Mouse (Mus musculus): Measurements from ENCODE around the gene Cdh18.
"Not testable (repeated sequence)": the region's sequence is repeated elsewhere in the genome, so short reads cannot be mapped to it uniquely, and the experiment has no call there.

Cdh18 gene

DNA sequence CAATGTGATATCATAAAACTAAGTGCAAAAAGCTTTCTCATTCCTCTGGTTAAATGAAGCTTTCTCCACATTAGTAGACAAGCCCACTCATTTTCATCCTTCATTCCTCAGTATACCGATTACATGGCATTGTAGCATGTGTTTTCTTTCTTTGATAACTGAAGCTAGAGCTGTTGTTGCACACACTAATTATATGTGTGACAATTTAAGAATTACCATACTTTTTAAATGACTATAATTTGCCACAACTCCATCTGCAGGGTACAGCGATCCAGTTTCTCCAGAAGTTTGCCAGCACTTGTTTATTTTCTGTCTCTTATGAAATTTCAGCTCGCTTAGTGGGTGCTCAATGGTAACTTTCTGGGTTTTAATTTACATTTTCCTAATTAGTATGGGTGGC, 663.2 kb downstream of the Cdh18 start:
- no peak for DNase-seq (ENCODE audit: low spot score)

DNA sequence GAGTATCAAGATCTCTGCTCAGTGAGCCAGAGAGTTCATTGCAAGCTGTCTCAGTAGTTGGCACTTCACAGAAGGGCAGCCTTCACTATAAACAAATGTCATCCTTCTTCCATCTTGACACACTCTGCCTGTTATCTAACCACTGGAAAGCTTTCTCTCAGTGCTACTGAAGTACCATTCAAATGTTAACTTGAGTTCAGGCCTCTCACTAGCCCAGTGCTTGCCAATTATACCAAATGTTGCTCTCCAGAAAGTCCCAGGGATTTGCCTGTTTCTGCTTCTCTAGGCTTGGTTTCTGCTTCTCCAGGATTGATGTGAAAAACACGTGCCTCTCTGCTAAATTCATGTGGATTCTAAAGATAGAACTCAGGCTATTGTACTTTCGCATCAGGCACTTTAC, 681.8 kb downstream of the Cdh18 start:
- DNase-seq (ENCODE audit: low spot score) = no peak

GRCm38 (mm10) chr15:23257751-23258440, 709.1 kb downstream of the Cdh18 start:
- no peak for DNase-seq (ENCODE audit: low spot score)

DNA sequence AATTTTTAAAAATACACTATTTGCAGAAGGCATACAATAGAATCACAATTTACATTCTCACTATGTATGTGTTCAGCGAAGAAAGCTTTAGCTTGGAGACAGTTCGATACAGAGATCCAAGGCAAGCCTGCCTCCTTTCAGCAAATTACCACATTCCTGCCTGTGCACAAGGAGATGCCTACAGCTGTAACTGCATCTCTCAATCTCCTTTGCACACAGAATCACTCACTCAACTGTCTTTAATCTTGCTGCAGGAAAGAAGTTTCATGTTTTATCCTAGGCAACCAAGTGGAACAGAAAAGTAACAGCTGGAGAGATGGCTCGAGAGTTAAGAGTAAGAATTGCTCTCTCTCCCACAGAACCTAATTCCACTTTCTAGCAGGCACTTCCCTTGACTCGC, 729.6 kb downstream of the Cdh18 start:
- DNase-seq (ENCODE audit: low spot score) = no peak

DNA sequence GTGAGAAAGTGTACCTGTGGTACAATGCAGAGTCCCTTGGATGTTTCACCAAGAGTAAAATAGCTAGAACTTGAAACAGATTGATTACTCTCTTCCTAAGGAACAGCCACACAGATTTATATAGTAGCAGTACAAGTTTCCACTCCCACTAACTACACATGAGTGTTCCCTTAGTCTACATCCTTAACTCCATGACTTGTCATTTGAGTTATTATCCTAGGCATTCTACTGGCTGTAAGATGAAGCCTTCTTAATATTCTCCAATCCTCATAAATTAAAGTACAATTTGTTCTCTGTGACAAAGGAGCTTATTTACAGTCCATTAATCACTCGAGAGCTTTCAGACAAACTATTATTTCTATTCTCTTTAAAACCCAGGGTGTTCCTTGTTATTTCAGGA, 756.2 kb downstream of the Cdh18 start:
- no peak for DNase-seq (ENCODE audit: low spot score)

GRCm38 (mm10) chr15:23316766-23317165, 767.9 kb downstream of the Cdh18 start:
- no peak for DNase-seq (ENCODE audit: low spot score)

GRCm38 (mm10) chr15:23317409-23317808, 768.6 kb downstream of the Cdh18 start:
- DNase-seq (ENCODE audit: low spot score) = no peak

- not testable (repeated sequence) for DNase-seq (ENCODE audit: low spot score)
Measured at GRCm38 (mm10) chr15:23340338-23340737, 791.5 kb downstream of the Cdh18 start.

DNA sequence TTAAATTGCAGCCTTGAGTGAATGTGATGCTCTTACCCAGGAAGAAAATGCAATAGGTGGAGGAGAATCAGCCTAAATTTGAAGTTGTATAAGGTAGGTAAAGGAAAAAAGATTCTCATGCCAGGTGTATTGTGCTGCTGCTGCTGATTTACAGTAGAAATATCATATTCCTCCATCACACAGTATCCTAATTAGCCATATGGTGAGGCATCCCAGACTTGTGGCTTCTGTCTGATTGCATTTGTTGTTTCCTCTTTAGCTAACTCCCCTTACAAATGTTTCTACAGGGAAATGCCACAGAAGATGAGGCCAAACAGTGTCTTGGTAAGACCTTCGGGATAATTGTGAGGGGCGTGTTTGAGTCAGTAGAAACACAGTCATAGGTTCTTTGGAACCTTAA, 802.3 kb downstream of the Cdh18 start:
- DNase-seq (ENCODE audit: low spot score) = no peak

- DNase-seq (ENCODE audit: low spot score) = no peak
Measured at GRCm38 (mm10) chr15:23366325-23366724, 817.5 kb downstream of the Cdh18 start.

GRCm38 (mm10) chr15:23367712-23368111, 818.9 kb downstream of the Cdh18 start:
- no peak for DNase-seq (ENCODE audit: low spot score)

DNA sequence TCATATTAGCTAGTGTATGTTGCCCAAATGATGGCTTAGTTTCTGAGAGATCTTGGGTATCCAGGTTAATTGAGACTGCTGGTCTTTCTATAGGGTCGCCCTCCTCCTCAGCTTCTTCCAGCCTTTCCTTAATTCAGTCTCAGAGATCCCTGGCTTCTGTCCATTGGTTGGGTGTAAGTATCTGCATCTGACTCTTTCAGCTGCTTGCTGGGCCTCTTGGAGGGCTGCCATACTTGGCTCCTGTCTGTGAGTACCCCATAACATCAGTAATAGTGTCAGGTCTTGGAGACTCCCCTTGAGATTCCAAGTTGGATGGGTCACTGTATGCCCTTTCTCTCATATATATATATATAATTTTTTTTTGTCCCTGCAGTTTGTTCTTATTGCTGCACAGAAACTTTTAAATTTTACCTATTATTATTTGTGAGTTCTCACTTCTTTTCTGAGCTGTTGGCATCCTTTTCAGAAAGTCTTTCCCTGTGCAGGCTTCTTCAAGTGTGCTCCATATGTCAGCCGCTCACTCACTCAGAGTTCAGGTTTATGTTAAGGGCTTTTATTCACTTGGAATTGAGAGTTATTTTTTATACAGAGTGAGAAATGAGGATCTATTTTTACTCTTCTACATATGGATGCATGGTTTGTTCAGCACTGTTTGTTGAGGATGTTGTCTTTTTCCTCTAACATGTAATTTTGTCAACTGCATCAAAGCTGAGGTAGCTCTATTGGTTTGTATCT, 829.4 kb downstream of the Cdh18 start:
- DNase-seq (ENCODE audit: low spot score) = no peak

- DNase-seq (ENCODE audit: low spot score) = no peak
Measured at GRCm38 (mm10) chr15:23385816-23386215, 837.0 kb downstream of the Cdh18 start.

- no peak for DNase-seq (ENCODE audit: low spot score)
Measured at GRCm38 (mm10) chr15:23396646-23397045, 847.8 kb downstream of the Cdh18 start.

GRCm38 (mm10) chr15:23403792-23404191, 855.0 kb downstream of the Cdh18 start:
- DNase-seq (ENCODE audit: low spot score) = no peak

- DNase-seq (ENCODE audit: low spot score) = no peak
Measured at GRCm38 (mm10) chr15:23408256-23408655, 859.4 kb downstream of the Cdh18 start.

GRCm38 (mm10) chr15:23416450-23417080, 867.7 kb downstream of the Cdh18 start:
- DNase-seq (ENCODE audit: low spot score) = no peak

DNA sequence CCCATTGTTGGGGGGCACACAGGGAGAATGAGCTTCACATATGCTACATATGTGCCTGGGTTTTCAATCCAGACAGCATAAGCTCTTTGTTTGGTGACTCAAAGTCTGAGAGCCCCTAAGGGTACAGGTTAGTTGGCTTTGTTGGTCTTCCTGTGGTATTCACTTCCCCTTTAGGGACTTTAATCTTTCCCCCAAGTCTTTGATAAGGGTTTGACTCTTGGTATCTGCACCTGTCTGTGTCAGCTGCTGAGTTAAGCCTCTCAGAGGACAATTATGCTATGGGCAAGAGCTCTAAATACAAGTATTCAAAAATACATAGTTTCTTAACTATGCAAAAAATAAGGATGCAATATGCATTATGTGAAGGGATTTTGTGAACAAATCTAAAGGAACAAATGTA, 869.3 kb downstream of the Cdh18 start:
- no peak for DNase-seq (ENCODE audit: low spot score)

DNA sequence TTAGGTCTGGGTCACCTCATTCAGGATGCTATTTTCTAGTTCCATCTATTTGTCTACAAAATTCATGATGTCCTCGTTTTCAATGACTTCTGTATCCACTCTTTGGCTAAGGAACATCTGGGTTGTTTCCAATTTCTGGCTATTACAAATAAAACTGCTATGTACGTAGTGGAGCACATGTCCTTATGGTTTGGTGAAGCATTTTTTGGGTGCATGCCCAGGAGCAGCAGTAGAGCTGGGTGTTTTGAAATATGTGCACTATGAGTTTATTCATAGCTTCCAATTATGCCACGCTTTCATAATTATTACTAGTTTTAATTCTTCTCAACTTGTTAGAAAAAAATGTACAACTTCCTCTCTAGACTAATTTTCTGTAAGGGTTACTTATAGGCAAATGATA, 871.2 kb downstream of the Cdh18 start:
- no peak for DNase-seq (ENCODE audit: low spot score)

- DNase-seq (ENCODE audit: low spot score) = no peak
Measured at GRCm38 (mm10) chr15:23430021-23430420, 881.2 kb downstream of the Cdh18 start.

DNA sequence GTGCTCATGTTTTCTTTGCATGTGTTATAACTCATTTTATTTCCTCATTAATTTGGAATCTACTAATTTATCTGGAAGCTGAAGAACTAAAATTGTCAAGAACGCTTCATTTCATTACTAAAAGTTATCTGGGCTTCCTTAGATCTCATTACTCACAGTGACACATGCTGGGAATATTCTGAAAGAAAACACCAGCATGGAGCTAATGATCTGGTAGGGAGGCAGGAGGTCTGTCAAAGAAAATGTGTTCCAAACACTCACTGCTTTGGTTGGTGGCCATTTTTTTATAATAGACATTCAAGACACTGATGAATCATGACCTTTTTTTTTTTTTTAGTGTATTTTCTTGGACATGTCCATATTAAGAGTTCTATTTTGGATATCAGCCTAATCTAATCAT, 899.7 kb downstream of the Cdh18 start:
- DNase-seq (ENCODE audit: low spot score) = no peak

- DNase-seq (ENCODE audit: low spot score) = no peak
Measured at GRCm38 (mm10) chr15:23452098-23452625, 903.3 kb downstream of the Cdh18 start.

DNA sequence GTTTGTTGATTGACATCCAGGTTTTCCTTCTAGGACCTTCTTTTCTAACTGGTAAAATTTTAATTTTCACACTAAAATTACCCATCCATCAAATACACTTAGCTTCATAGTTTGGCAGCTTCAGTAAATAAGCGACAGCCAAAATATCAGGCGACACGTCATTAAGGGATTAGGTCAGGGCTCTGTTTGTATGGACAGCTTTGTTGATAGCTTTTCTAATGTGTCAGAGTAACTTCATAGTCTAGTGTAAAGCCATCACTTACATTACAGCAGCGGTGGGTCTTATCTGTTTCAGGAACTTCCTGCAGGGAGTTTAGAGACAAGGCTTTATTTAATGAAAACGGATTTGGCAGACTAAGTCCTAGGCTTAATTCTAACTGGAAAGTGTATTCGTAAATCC, 904.5 kb downstream of the Cdh18 start:
- DNase-seq (ENCODE audit: low spot score) = no peak
